Mouse (Mus musculus): Measurements from ENCODE around the gene Ntn5.

Ntn5 gene

DNA sequence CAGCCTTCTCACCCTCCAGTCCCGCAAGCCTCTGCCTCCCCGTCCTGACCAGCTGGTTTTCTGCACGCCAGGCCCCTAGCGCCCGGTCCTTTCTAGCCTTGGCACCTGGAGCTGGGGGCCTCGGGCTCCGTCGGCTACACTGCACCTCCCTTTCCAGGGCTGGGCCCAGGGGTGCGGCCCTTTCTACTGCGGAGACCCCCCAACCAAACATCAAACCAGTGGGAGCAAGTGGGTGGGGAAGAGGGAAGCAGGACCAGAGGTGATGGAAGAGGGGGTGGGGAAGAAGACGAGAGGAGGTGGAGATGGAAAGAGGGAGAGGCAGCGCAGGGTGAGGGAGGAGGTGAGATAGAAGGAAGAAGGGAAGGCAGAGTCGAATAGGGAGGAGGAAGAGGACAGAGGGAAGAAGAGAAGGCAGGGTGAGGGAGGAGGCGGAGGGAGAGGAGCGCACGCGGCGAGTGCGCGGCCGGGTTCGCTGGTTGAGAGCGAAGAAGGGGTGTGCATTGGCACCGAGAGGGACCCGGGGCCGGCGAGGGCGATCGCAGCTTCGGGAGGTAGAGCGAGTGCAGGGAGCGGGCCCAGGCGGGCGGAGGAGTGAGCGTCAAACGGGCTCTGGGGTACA is 15.8 kb downstream of the Ntn5 start, which contains the start of gene Car11:
Gene Car11, plus strand, starts transcription at position 321 of the 619 bp plus-strand sequence.
- DNase-seq (ENCODE audit: low spot score) = no peak

DNA sequence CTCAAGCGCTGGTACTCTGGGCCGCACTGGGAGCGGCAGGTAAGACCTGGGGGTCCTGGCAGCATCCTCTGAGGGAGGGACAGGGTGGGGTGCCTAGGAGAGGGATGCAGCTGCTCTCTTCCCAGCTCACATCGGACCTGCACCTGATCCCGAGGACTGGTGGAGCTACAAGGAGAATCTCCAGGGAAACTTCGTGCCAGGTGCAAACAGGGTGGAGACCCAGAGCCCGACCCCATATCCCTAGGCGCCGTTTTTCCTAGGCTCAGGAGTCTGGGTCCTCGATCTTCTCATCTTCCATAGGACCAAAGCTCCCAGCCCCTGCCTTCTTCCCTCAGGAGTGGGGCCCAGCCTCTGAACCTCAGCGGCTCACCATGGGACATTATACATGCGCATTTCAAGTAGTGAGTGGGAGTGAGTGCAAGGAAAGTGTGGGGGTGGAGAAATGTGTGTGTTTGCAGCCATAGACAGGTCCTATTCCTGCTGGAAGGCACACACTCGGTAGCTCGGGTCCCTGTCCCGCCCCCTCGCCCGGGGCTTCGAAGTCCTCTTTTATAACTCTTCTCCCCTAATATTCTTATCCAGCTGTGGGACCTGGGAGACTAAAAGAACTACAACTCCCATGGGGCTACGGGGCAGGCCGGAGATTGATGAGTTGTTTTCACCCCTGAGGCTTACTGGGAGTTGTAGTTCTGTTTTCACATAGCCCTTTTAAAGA is 16.6 kb downstream of the Ntn5 start:
- no peak for DNase-seq (ENCODE audit: low spot score)

DNA sequence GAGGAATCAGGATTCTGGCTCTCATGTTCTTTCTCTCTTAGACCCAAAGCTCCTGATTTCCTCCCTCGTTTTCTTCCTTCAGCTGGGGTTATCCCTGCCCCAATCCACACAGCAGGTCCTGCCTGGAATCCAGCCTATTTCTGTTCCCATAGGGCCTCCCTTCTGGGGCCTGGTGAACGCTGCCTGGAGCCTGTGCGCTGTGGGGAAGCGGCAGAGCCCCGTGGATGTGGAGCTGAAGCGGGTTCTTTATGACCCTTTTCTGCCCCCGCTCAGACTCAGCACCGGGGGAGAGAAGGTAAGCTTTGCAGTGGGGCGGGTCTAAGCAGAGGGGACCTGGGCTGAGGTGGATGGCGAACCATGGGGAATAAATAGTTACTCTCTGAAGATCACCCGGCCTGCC is 17.2 kb downstream of the Ntn5 start:
- no peak for DNase-seq (ENCODE audit: low spot score)

DNA sequence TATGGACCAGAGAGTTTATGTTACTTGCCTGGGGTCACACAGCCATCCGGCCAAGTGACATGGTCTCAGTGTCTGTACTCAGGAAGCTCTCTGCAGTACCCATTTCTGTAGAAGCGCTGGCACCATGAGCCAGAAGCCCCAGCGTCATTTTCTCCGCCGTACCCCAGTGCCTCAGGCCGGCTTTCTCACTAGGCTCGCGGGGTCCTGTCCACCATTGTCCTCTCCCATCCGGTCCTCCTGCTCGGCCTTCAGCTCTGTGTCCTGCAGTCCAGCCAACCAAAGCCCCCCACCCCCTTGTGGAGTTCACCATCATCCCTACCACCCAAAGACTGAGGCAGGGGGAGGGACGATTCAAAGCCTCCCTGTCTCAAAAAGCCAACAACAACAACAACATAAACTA is 17.8 kb downstream of the Ntn5 start:
- no peak for DNase-seq (ENCODE audit: low spot score)

GRCm38 (mm10) chr7:45702316-45702715 is 18.5 kb downstream of the Ntn5 start:
- no peak for DNase-seq (ENCODE audit: low spot score)

DNA sequence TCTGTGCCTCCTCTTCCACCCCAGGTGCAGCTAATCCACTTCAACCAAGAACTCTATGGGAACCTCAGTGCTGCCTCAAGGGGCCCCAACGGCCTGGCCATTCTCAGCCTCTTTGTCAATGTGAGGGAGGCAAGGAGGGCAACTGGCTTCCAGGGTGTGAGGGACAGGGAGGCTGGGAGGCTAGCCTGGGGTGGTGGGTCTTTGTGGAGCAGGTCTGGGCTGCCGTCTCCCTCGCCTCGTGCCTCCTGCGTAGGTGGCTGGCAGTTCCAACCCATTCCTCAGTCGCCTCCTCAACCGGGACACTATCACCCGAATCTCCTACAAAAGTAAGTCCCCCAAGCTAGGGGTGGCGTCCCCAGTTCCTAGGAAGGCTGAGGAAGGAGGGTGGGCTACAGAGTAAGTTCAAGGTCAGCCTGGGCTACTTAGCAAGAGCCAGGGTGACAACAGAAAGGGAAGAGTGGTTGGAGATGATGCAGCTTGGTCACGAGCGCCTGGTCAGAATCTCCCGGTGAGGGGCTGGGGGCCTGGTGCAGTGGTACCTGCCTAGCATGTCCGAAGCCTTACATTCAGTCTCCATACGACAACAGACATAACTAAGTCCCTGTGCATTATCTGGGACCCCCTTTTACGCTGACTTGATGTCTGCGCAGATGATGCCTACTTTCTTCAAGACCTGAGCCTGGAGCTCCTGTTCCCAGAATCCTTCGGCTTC is 19.1 kb downstream of the Ntn5 start:
- DNase-seq (ENCODE audit: low spot score) = no peak

- DNase-seq (ENCODE audit: low spot score) = no peak
Measured at GRCm38 (mm10) chr7:45703521-45704033, 19.8 kb downstream of the Ntn5 start.

GRCm38 (mm10) chr7:45704046-45704559 is 20.3 kb downstream of the Ntn5 start:
- no peak for DNase-seq (ENCODE audit: low spot score)

GRCm38 (mm10) chr7:45704730-45705442 is 21.1 kb downstream of the Ntn5 start, which contains the start of gene Dbp:
Gene Dbp (plus strand): TSS chr7:45705088.
- peak; percentile 87 for DNase-seq (ENCODE audit: low spot score)

DNA sequence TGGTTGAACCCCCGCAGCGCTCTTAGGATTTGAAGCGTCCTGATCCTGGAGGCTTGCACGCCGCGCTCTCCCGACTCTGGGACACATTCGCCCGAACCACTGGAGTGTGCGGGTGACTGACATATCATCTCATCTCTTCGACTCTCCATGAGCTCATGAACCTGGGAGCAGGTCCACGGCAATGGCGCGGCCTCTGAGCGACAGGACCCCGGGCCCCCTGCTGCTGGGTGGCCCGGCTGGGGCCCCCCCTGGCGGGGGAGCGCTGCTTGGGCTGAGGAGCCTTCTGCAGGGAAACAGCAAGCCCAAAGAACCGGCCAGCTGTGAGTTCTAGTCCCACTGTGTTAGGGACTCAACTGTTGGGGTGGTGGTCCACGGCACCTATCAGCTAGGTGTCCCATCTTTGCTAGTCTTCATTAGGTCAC is 21.6 kb downstream of the Ntn5 start:
- no peak for DNase-seq (ENCODE audit: low spot score)

GRCm38 (mm10) chr7:45705873-45706281 is 22.1 kb downstream of the Ntn5 start:
- no peak for DNase-seq (ENCODE audit: low spot score)

GRCm38 (mm10) chr7:45706721-45707241 is 23.0 kb downstream of the Ntn5 start:
- peak; percentile 72 for DNase-seq (ENCODE audit: low spot score)

- peak; percentile 79 for DNase-seq (ENCODE audit: low spot score)
Measured at GRCm38 (mm10) chr7:45707375-45707967, 23.6 kb downstream of the Ntn5 start.

GRCm38 (mm10) chr7:45708221-45708761 is 24.5 kb downstream of the Ntn5 start:
- DNase-seq (ENCODE audit: low spot score) = no peak

- no peak for DNase-seq (ENCODE audit: low spot score)
Measured at GRCm38 (mm10) chr7:45709036-45709435, 25.2 kb downstream of the Ntn5 start.

- DNase-seq (ENCODE audit: low spot score) = no peak
Measured at GRCm38 (mm10) chr7:45709677-45710355, 26.0 kb downstream of the Ntn5 start.

GRCm38 (mm10) chr7:45710477-45711191 is 26.8 kb downstream of the Ntn5 start:
- DNase-seq (ENCODE audit: low spot score) = no peak

- DNase-seq (ENCODE audit: low spot score) = no peak
Measured at GRCm38 (mm10) chr7:45711316-45712021, 27.6 kb downstream of the Ntn5 start.

Data from spleen, adult 12 weeks (tissue).